Mouse (Mus musculus) thymus, postnatal 25 days (tissue): ENCODE results near the gene Nfasc.

Experiments
- DNase-seq: peaks from one replicate; pipeline ENCODE4 v3.0.0; 2022

Gene Nfasc

GRCm38 (mm10) chr1:132727548-132727947 lies 14.0 kb downstream of the Nfasc start:
- DNase-seq, result no peak

GRCm38 (mm10) chr1:132722362-132722761 lies 19.2 kb downstream of the Nfasc start:
- no peak for DNase-seq

GRCm38 (mm10) chr1:132721266-132721665 lies 20.3 kb downstream of the Nfasc start:
- no peak for DNase-seq

GRCm38 (mm10) chr1:132718225-132718624 lies 23.4 kb downstream of the Nfasc start:
- no peak for DNase-seq

- DNase-seq, result no peak
These were observed 26.6 kb downstream of the Nfasc start for GRCm38 (mm10) chr1:132715044-132715443.

GRCm38 (mm10) chr1:132709419-132709818 lies 32.2 kb downstream of the Nfasc start:
- DNase-seq, result no peak

GRCm38 (mm10) chr1:132707301-132707700 lies 34.3 kb downstream of the Nfasc start:
- DNase-seq, result no peak

GRCm38 (mm10) chr1:132703467-132703866 lies 38.1 kb downstream of the Nfasc start:
- DNase-seq, result no peak

- DNase-seq, result no peak
These were observed 44.7 kb downstream of the Nfasc start for GRCm38 (mm10) chr1:132696926-132697325.

GRCm38 (mm10) chr1:132696232-132696631 lies 45.4 kb downstream of the Nfasc start:
- no peak for DNase-seq

- no peak for DNase-seq
These were observed 47.6 kb downstream of the Nfasc start for GRCm38 (mm10) chr1:132694007-132694406.

- no peak for DNase-seq
These were observed 52.4 kb downstream of the Nfasc start for GRCm38 (mm10) chr1:132689181-132689580.

- DNase-seq, result no peak
These were observed 62.7 kb downstream of the Nfasc start for GRCm38 (mm10) chr1:132678935-132679334.

- DNase-seq, result no peak
These were observed 63.5 kb downstream of the Nfasc start for GRCm38 (mm10) chr1:132678076-132678475.

- DNase-seq, result no peak
These were observed 68.9 kb downstream of the Nfasc start for GRCm38 (mm10) chr1:132672704-132673103.

- no peak for DNase-seq
These were observed 72.4 kb downstream of the Nfasc start for GRCm38 (mm10) chr1:132669200-132669599.

GRCm38 (mm10) chr1:132660354-132660753 lies 81.2 kb downstream of the Nfasc start:
- no peak for DNase-seq

- DNase-seq, result no peak
These were observed 82.0 kb downstream of the Nfasc start for GRCm38 (mm10) chr1:132659604-132660003.

GRCm38 (mm10) chr1:132655611-132656010 lies 86.0 kb downstream of the Nfasc start:
- DNase-seq, result no peak

- DNase-seq, result no peak
These were observed 86.8 kb downstream of the Nfasc start for GRCm38 (mm10) chr1:132654769-132655168.

- DNase-seq, result no peak
These were observed 87.6 kb downstream of the Nfasc start for GRCm38 (mm10) chr1:132653841-132654457.

- no peak for DNase-seq
These were observed 88.4 kb downstream of the Nfasc start for GRCm38 (mm10) chr1:132653161-132653560.

- DNase-seq, result no peak
These were observed 90.9 kb downstream of the Nfasc start for GRCm38 (mm10) chr1:132650680-132651079.

GRCm38 (mm10) chr1:132647958-132648357 lies 93.6 kb downstream of the Nfasc start:
- no peak for DNase-seq

- DNase-seq, result no peak
These were observed 100.4 kb downstream of the Nfasc start for GRCm38 (mm10) chr1:132641049-132641795.
